Comparison of ENCODE assay signal across 17 mouse cellular contexts in the genomic region with DNA sequence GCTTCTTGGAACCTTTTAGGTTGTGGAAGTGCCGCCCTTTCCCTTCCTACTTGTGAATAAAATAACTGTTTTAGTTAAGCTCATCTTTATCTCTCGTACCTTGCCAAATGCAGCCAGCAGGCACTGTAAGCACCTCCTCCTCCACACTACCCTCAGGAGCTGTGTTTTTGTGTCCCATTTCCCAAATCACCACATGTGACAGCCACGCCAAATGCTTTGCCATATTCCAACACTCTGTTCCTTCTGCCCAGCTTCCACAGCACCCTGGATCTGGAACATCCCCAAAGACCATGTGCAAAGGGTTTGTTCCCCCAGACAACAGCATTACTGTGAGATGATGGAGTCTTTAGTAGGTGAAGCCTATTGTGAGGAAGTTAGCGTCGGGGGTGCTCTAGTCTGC. TPM values are rescaled to one million over a fixed set of nuclear protein-coding genes. Genes with fewer than 3 reads are reported as not detected.
"Had no signal": no experiment of that assay in that cellular context is flagged by ENCODE, and none has a peak within 500 bp of the region (broad histone marks: within the 10 kb centered on the region; RNA-seq: fewer than 3 reads in every experiment).

No protein-coding gene starts in this region.

- DNase-seq: kidney, adult 18-20 months; kidney, adult 9 months; kidney, postnatal 14 days; kidney, postnatal 4 days; liver, embryonic 13.5 days; lung, adult 2 months; lung, postnatal 14 days; lung, postnatal 4 days; midbrain, embryonic 14.5 days; right cerebral cortex, postnatal 25 days; spleen, adult 18-20 months; thymus, adult 2 months; thymus, postnatal 14 days; thymus, postnatal 4 days had no signal

RNA-seq across cellular contexts. Expression of a gene that starts 36.5 kb away (rescaled TPM):
- total RNA-seq: liver, adult 2 months; megakaryocyte progenitor cell, adult 5-6 weeks; megakaryocyte-erythroid progenitor cell, adult 5-6 weeks had no signal
